Mouse (Mus musculus): ENCODE measurements around the gene Muc3.

Muc3 gene

DNA sequence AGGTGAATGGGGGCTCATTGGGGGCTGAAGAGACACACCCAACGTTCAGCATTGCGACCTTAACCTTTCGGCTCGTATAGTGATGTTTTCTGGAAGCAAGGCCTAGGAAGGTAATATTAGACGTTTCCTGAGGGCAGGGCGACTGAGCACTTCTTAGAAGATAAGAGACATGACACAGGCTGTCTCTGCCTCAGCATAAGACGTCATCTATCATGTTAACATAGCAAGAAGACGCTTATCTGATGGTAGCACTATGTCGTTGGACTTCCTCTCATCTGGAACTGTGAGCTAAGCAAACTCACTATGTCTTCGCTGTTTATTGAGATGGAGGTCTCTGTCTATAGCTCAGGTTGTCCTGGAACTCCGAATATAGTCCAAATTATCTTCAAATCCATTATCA lies 50.7 kb downstream of the Muc3 start:
- ATAC-seq (ENCODE audit: insufficient number of reproducible peaks, low FRiP score, low TSS enrichment), result no peak

DNA sequence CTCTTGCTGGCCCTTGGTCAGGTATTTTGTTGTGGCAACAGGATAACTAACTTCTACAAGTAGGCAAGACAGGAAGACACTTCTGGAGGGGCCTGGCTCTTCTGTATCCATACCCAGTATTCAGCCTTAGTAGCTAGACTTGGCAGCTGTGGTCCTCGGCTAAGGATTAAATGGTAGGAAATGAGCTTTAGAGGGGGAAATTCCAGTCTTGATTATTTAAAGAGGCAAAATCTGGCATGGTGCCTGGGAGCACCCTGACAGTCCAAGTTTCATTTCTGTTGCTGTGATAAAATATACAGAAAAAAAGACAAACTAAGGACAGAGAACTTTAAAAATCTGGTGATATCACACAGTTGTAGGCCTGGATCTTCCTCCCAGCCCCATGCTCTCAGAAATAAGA lies 53.1 kb downstream of the Muc3 start:
- no peak for ATAC-seq (ENCODE audit: insufficient number of reproducible peaks, low FRiP score, low TSS enrichment)

- no peak for ATAC-seq (ENCODE audit: insufficient number of reproducible peaks, low FRiP score, low TSS enrichment)
These were observed 54.0 kb downstream of the Muc3 start for GRCm38 (mm10) chr5:137095135-137095534.

GRCm38 (mm10) chr5:137093720-137094119 lies 55.4 kb downstream of the Muc3 start:
- ATAC-seq (ENCODE audit: insufficient number of reproducible peaks, low FRiP score, low TSS enrichment), result no peak

DNA sequence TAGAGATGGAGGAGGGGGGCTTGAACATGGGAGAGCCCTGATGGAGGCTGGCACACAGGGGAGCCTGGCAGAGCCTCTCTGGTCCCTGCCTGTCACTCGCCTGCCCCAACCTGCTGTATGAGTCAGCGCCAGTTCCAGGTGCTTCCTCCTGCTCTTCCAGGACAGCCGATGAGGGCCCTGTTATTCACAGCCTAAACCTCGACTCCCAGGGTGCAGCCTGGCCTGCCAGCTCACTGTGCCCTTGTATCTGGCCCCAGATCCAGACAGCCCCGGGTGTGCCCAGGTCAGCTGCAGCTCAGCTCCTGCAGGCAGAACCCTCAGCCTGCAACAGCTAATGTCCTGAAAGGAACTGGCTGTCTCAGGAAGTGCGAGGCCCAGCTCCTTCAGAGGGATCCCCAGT lies 57.6 kb downstream of the Muc3 start:
- no peak for ATAC-seq (ENCODE audit: insufficient number of reproducible peaks, low FRiP score, low TSS enrichment)

DNA sequence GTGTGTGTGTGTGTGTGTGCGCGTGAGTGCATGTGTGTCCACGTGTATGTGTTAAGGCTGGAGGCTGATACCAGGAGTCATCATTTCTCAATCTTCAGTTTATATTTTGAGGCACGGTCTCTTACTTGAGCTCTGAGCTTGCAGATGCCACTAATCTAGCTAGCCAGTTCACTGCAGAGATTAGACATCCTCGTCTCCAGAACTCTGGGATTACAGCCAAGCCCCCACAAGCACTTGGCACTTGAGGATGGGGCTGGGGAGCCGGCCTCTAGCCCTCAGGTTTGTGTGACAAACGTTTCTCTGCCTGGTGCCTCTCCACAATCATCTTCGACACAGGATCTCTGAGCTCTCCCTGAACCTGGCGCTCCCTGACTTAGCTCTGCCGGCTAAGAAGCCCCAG lies 58.3 kb downstream of the Muc3 start:
- no peak for ATAC-seq (ENCODE audit: insufficient number of reproducible peaks, low FRiP score, low TSS enrichment)

DNA sequence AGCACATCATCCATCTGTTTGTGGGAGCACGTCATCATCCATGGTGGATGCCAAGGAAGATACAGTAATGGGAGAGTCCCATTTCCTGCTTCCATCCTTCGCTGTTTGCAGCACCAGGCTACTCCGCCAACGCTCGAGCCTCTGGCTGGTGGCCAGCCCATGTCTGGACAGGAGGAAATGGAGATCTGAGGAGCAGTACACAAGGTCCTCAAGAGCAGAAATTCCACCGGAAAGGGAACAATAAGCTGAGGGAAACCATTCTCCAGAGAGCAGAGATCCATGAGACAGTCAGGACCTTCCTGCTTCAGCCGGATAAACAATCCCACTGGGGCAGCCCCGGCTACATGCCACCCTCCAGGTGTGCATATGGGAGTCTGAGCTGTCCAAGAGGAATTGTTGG lies 61.7 kb downstream of the Muc3 start:
- ATAC-seq (ENCODE audit: insufficient number of reproducible peaks, low FRiP score, low TSS enrichment), result no peak

DNA sequence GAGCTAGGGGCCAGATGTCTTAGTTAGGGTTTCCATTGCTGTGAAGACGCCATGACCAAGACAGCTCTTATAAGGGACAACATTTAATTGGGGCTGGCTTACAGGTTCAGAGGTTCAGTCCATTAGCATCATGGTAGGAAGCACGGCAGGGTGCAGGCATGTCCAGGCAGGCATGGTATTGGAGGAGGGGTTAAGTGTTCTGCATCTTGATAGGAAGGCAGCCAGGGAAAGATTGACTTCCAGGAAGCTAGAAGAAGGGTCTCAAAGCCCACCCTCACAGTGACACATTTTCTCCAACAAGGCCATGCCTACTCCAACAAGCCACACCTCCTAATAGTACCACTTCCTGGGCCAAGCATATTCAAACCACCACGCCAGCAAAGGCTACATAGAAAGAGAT lies 63.4 kb downstream of the Muc3 start:
- no peak for ATAC-seq (ENCODE audit: insufficient number of reproducible peaks, low FRiP score, low TSS enrichment)

- no peak for ATAC-seq (ENCODE audit: insufficient number of reproducible peaks, low FRiP score, low TSS enrichment)
These were observed 64.1 kb downstream of the Muc3 start for GRCm38 (mm10) chr5:137085021-137085420.

All from cerebellum, adult (tissue).